Mouse (Mus musculus) ovary, postnatal 10 days (tissue): ENCODE measurements around the gene Mb21d2.

Experiments used
- DNase-seq: peaks from one replicate; pipeline ENCODE4 v3.0.0; 2022; ENCODE audit warnings: low spot score

Mb21d2 gene

DNA sequence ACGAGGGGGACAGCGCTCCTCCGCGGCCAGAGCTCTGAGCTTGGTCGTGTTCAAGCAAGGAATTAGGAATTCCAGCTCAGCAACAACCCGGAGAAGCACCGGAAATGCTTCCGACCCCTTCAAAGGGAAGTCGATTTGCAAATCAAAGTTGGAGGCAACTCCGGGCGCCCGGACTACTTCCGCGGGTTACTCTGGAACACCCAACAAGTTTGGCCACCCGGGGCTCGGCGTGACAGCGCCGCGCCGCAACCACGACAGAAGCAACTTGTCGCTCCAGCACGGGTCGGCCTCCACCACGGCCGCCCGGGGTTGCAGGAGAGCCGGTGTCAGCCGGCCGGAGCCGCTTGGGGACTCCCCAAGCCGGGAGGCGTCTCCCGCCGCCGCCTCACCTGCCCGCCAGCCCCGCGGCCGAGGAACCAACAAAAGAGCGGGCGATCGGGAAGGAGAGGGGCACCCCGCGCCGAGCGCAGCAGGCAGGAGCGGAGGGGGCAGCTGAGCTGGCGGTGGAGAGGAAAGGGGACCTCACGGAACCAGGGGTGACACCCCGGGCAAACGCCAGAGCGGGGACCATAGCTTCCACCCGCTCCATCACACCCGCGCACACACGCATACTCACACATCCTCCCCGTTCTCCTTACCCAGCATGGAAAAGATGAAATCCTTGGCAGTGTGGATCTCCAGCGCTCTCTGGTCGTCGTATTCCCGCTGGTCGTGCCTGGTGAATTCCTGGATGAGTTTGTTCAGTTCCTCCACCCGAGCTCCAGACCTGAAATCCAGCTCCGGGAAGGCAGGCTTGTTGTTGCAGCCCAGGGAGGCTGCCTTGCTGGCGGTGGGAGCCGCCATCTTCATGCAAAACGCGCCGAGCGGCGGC lies at the start of gene Mb21d2:
TSS of gene Mb21d2 (minus strand) at position 859 of the 871 bp plus-strand sequence.
- peak; percentile 45 for DNase-seq

- no peak for DNase-seq
Measured at GRCm38 (mm10) chr16:28966236-28966635, 36.8 kb upstream of the Mb21d2 start.

DNA sequence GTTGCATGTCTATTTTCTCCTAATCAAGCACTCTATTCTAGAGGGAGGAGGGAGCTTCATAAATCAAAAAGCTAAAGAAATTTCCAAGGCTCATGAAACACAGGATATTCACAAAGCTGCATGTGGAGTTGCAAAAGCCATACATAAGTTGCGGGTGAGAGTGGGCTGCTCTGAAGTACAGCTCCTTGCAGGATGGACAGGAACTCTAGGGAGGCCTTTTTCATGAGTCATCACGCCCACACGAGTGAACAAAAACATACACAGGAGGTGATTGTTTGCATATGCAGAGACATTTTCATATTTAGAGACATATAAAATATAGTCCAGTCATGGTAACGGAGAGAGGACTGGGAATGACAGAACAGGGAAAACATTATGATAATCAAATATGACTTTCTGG lies 34.6 kb upstream of the Mb21d2 start:
- no peak for DNase-seq

GRCm38 (mm10) chr16:28962987-28963386 lies 33.5 kb upstream of the Mb21d2 start:
- DNase-seq = no peak

GRCm38 (mm10) chr16:28949810-28950209 lies 20.3 kb upstream of the Mb21d2 start:
- DNase-seq = no peak

- DNase-seq = no peak
Measured at GRCm38 (mm10) chr16:28943254-28943653, 13.8 kb upstream of the Mb21d2 start.

DNA sequence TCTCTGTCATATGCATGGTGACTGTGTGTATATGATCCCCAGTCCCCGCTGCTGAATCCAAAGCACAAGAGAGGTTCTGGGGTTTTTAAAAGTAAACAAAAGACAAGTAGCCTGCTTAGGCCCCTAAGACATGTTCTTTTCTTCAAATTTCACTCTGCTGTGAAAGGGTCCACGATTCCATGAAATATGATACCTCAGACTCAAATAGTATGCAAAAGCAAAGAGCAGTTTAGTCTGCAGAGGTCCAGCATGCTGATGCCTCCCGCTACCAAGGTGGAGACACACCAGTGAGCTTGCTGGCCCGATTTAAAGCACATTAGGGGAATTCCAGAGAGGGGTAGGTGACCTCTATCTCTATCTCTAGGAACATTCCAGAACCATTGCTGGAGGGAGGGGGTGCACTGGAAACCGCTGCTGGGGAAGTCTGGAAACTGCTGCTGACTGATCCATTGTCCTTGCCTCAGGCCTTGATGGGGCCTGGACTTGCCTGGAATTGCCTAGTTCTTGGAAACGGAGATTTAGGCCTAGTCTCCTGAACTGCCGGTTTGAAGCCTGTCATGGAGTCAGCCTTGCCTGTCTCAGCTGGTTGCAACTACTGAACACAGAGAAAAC lies 6.8 kb upstream of the Mb21d2 start:
- DNase-seq = no peak

GRCm38 (mm10) chr16:28935701-28936100 lies 6.2 kb upstream of the Mb21d2 start:
- DNase-seq = no peak

DNA sequence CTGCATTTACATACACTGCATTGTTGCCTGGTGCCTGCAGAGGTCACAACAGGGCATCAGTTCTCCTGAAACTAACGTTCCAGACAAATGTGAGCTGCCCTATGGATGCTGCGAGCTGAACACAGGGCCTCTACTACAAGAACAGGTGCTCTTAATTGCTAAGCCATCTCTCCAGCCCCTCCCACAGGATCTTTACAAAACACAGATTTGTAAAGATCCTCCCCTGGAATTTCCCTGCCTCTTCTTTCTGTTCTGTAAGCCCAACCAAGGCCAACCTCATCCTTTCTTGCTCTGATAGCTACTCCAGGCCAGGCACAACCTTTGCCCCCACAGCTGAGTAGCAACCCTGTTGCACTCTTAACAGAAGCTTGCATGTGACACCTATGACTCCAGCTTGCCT lies 1.7 kb upstream of the Mb21d2 start:
- DNase-seq = no peak

DNA sequence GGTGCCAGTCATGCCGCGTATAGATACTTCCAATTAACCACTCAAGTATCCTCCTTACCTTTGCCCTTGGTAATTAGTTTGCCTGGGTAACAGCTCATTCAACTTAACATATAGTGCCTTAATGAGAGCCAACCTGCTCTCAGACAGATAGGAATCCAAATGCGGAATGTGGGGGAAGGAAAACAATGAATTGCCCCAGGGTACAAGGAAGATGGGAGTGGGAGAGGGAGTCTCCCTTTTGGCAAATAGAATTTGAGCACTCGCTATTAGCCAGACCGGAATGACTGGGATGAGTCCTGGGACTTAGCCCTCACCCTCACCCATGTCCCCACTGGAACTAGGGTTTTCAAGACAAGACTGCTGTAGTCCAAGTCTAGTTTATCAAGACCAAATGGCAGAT lies 953 bp upstream of the Mb21d2 start:
- no peak for DNase-seq

DNA sequence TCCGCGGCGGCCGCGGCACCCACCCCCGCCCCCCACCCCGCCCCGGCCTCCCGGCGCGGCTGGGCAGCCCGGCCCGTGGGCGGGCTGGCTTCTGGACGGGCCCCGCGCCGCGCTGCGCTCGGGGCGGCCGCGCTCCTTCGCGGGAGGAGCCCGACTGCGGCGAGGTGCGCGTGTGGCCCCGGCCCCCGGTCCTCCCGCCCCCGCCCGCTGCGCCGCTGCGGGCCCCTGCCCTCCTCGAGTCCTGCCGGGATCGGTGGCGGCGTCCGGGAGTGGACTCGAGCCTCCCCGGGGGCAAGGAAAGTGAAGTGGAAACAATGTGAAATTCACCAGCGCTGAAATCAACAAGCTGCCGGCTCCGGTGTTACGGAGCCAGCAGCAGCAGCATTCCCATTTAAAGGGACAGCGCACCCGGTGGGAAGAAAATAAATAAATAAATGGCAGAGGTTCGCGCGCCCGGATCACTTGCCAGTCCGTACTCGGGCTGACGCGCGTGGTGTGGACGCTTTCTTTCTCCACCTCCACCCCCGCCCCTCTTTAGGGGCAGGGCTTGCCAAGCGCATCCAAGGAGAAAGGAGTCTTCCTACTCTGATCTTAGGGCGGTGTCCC lies 316 bp upstream of the Mb21d2 start:
- DNase-seq = peak; percentile 36

- DNase-seq = no peak
Measured at GRCm38 (mm10) chr16:28928466-28928814, 1.0 kb downstream of the Mb21d2 start.

- DNase-seq = no peak
Measured at GRCm38 (mm10) chr16:28927381-28927780, 2.1 kb downstream of the Mb21d2 start.

DNA sequence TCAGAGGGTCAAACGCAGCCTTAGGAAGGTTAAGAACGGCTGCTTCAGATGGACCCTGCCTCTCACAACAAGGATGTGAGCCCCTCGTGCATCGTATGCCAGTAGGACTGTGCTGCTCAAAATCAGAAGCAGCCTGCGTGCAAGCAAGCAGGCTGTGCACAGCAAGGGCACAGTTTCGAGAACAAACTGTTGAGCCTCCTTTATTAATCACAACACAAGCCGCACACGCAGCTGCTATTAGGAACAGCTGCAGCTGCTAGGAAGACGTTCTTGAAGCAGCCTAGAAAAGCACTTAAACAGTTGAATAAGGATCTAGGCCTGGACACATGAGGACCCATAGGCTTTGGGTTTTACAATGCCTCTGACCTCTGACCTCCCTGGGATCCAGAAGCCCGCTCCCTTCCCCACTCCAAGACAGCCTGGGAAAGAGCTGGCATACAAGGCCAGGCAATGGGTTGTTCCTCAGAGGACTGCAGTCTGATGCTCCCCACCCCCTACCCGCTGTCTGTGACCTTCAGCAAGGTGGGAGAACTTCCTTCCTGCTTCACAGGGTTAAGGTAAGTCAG lies 10.1 kb downstream of the Mb21d2 start:
- no peak for DNase-seq

- DNase-seq = no peak
Measured at GRCm38 (mm10) chr16:28915362-28915761, 14.1 kb downstream of the Mb21d2 start.

- DNase-seq = no peak
Measured at GRCm38 (mm10) chr16:28914709-28915108, 14.8 kb downstream of the Mb21d2 start.

GRCm38 (mm10) chr16:28911414-28912050 lies 17.9 kb downstream of the Mb21d2 start:
- DNase-seq = no peak

GRCm38 (mm10) chr16:28906370-28907275 lies 22.9 kb downstream of the Mb21d2 start:
- DNase-seq = no peak

GRCm38 (mm10) chr16:28905567-28906289 lies 23.7 kb downstream of the Mb21d2 start:
- no peak for DNase-seq
